Mouse (Mus musculus): ENCODE data around the gene Snx10. TPM values are rescaled to one million over a fixed set of nuclear protein-coding genes. Genes with fewer than 3 reads are reported as not detected.
"Not testable (repeated sequence)": the region's sequence is repeated elsewhere in the genome, so short reads cannot be mapped to it uniquely, and the experiment has no call there.

The Snx10 gene
- 5.2 and 5.4 TPM in 2 replicates for polyA plus RNA-seq (2016; fragmentation: Nextera tagmentation; extraction: Ambion mirVana)

- ATAC-seq, result no peak
- peak within 1 kb of the TSS; percentile 55 for H3K9ac ChIP-seq
These were observed at the start of gene Snx10 for GRCm38 (mm10) chr6:51523807-51524320. Gene Snx10, plus strand, starts transcription at chr6:51523901.

GRCm38 (mm10) chr6:51479136-51479731, 44.5 kb upstream of the Snx10 start:
- peak; percentile 91 for ATAC-seq
- 26% methylated on average over 4 of the region's 4 CpGs for WGBS (ENCODE audit: insufficient replicate concordance)
- H3K4me2 ChIP-seq, result peak overlapping the region; percentile 31
- peaks cover 82% of the 10 kb centered on the region for H3K36me3 ChIP-seq
- no peaks in the 10 kb centered on the region for H3K9me3 ChIP-seq (replicated peaks)
- no peaks in the 10 kb centered on the region for H3K27me3 ChIP-seq (replicated peaks)
- no peak overlapping the region for H3K9ac ChIP-seq
- H3K4me1 ChIP-seq, result peaks cover 38% of the 10 kb centered on the region
- H3K27ac ChIP-seq, result 0 out of 2 replicates have a peak overlapping the region, but pooled peaks have one; percentile 52
- no peak overlapping the region for H3K4me3 ChIP-seq

More at GRCm38 (mm10) chr6:51523807-51524320, at the start of gene Snx10:
- no peak within 1 kb of the TSS for H3K27ac ChIP-seq
- H3K4me2 ChIP-seq, result peak within 1 kb of the TSS; percentile 72
- H3K9me3 ChIP-seq (replicated peaks), result no peaks in the 10 kb centered on the region
- H3K36me3 ChIP-seq, result no peaks in the 10 kb centered on the region
- peak within 1 kb of the TSS; percentile 58 for H3K4me3 ChIP-seq
- H3K4me1 ChIP-seq, result peaks cover 14% of the 10 kb centered on the region; the same call in 1 of the 2 replicates
- under 1% methylated on average over 47 of the region's 47 CpGs for WGBS (ENCODE audit: insufficient replicate concordance)
- peaks cover 29% of the 10 kb centered on the region for H3K27me3 ChIP-seq (replicated peaks)

- H3K9me3 ChIP-seq (replicated peaks), result no peaks in the 10 kb centered on the region
- ATAC-seq, result no peak
- peaks cover 39% of the 10 kb centered on the region for H3K4me1 ChIP-seq
- H3K36me3 ChIP-seq, result peaks cover 67% of the 10 kb centered on the region
- H3K4me2 ChIP-seq, result no peak overlapping the region
- no peaks in the 10 kb centered on the region for H3K27me3 ChIP-seq (replicated peaks)
- H3K4me3 ChIP-seq, result no peak overlapping the region
- no peak overlapping the region for H3K9ac ChIP-seq
- H3K27ac ChIP-seq, result no peak overlapping the region
- 96% methylated on average over 8 of the region's 8 CpGs for WGBS (ENCODE audit: insufficient replicate concordance)
These were observed 42.2 kb upstream of the Snx10 start for GRCm38 (mm10) chr6:51481548-51481947.

DNA sequence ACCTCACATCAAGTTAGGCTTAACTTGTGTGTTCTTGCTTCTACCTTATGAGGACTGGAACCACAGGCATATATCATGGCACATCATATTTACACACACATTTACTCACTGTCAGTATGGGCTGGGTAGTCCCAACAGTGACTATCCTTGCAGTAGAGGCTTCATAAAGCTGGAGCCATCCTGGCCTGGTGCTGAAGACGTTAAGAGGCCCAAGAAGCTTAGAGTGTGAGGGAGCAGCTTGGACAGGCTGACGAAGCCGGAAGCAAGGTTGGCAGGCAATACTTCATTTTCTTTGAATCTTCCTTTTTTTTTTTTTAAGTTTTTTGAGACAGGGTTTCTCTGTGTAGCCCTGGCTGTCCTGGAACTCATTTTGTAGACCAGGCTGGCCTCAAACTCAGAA, 39.8 kb upstream of the Snx10 start:
- Histone ChIP-seq H3K4me2 (no peak overlapping the region), H3K4me3 (no peak overlapping the region), H3K4me1 (peaks cover 26% of the 10 kb centered on the region), H3K9me3 (replicated peaks) (peaks cover 9% of the 10 kb centered on the region), H3K27ac (no peak overlapping the region), H3K27me3 (replicated peaks) (no peaks in the 10 kb centered on the region), H3K9ac (no peak overlapping the region), H3K36me3 (peaks cover 49% of the 10 kb centered on the region)
- 89% methylated on average over 3 of the region's 3 CpGs for WGBS (ENCODE audit: insufficient replicate concordance)
- no peak for ATAC-seq

DNA sequence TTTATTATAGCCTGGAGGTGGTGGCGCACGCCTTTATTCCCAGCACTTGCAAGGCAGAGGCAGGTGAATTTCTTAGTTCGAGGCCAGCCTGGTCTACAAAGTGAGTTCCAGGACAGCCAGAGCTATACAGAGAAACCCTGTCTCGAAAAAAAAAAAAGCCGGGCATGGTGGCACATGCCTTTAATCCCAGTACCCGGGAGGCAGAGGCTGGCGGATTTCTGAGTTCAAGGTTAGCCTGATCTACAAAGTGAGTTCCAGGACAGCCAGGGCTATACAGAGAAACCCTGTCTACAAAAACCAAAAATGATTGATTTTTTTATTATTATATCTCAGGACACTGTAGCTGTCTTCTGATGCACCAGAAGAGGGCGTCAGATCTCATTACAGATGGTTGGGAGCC, 39.1 kb upstream of the Snx10 start:
- 79% methylated on average over 8 of the region's 8 CpGs for WGBS (ENCODE audit: insufficient replicate concordance)
- Histone ChIP-seq H3K36me3 (peaks cover 42% of the 10 kb centered on the region), H3K4me1 (peaks cover 19% of the 10 kb centered on the region)
- not testable (repeated sequence) for H3K9ac ChIP-seq; H3K9me3 ChIP-seq (replicated peaks); H3K27ac ChIP-seq; H3K4me3 ChIP-seq; H3K4me2 ChIP-seq; H3K27me3 ChIP-seq (replicated peaks); ATAC-seq

DNA sequence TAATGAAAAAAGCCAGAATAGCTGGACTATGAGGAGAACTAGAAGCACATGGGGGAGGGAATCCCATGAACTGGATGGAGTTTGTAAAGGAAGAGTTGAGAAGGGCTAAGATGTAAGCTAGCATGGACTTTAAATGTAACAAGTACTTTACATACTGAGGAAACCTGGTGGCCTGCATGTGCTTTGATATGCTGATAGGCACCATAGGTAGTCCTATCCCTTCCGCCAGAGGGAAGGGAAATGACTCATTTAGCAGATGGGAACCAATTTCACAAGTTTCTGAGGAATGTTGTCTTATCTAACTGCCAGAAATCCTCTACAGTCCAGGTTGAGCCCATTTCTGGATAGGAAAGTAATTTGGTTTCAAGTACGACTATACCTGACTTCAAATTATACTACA, 38.1 kb upstream of the Snx10 start:
- 6% methylated on average over 2 of the region's 2 CpGs for WGBS (ENCODE audit: insufficient replicate concordance)
- ATAC-seq, result peak; percentile 18; the same call in 1 of the 2 replicates

GRCm38 (mm10) chr6:51486076-51486710, 37.5 kb upstream of the Snx10 start:
- ATAC-seq, result no peak
- peaks cover 9% of the 10 kb centered on the region for H3K9me3 ChIP-seq (replicated peaks)
- H3K4me3 ChIP-seq, result no peak overlapping the region
- H3K27me3 ChIP-seq (replicated peaks), result no peaks in the 10 kb centered on the region
- no peak overlapping the region for H3K9ac ChIP-seq
- peaks cover 15% of the 10 kb centered on the region for H3K4me1 ChIP-seq
- WGBS (ENCODE audit: insufficient replicate concordance), result 10% methylated on average over 7 of the region's 7 CpGs
- peak overlapping the region; percentile 7; the same call in 1 of the 2 replicates for H3K4me2 ChIP-seq
- peaks cover 26% of the 10 kb centered on the region for H3K36me3 ChIP-seq
- H3K27ac ChIP-seq, result no peak overlapping the region

More for the DNA sequence above, 38.1 kb upstream of the Snx10 start:
- peaks cover 15% of the 10 kb centered on the region for H3K4me1 ChIP-seq
- H3K9ac ChIP-seq, result no peak overlapping the region
- H3K4me2 ChIP-seq, result no peak overlapping the region
- H3K4me3 ChIP-seq, result no peak overlapping the region
- H3K9me3 ChIP-seq (replicated peaks), result peaks cover 9% of the 10 kb centered on the region
- no peaks in the 10 kb centered on the region for H3K27me3 ChIP-seq (replicated peaks)
- H3K27ac ChIP-seq, result no peak overlapping the region
- peaks cover 31% of the 10 kb centered on the region for H3K36me3 ChIP-seq

DNA sequence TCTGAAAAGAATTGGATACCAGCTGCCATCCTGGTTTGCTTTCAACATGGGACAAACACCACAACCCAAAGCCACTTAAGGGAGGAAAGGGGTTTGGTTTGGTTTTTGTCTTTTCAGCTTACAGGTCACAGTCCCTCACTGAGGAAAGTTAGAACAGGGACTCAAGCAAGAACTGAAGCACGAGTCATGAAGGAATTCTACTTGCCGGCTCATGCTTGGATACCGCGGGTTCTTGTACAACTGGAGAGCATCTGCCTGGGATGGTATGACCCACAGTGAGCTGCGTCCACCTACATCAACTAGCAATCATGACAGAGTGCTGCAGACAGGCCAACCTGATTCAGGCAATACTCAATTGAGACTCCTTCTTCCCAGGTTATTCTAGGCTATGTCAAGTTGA, 37.0 kb upstream of the Snx10 start:
- Histone ChIP-seq H3K4me3 (no peak overlapping the region), H3K36me3 (peaks cover 20% of the 10 kb centered on the region), H3K4me1 (peaks cover 15% of the 10 kb centered on the region), H3K9ac (no peak overlapping the region), H3K9me3 (replicated peaks) (peaks cover 9% of the 10 kb centered on the region), H3K4me2 (no peak overlapping the region), H3K27me3 (replicated peaks) (no peaks in the 10 kb centered on the region), H3K27ac (0 out of 2 replicates have a peak overlapping the region, but pooled peaks have one; percentile 30)
- WGBS (ENCODE audit: insufficient replicate concordance), result 76% methylated on average over 5 of the region's 5 CpGs
- ATAC-seq, result no peak

- H3K9me3 ChIP-seq (replicated peaks), result peaks cover 9% of the 10 kb centered on the region
- H3K4me1 ChIP-seq, result peaks cover 15% of the 10 kb centered on the region
- WGBS (ENCODE audit: insufficient replicate concordance), result 65% methylated on average over 2 of the region's 2 CpGs
- no peaks in the 10 kb centered on the region for H3K27me3 ChIP-seq (replicated peaks)
- H3K4me3 ChIP-seq, result no peak overlapping the region
- ATAC-seq, result no peak
- no peak overlapping the region for H3K4me2 ChIP-seq
- H3K27ac ChIP-seq, result no peak overlapping the region
- peaks cover under 1% of the 10 kb centered on the region; the same call in 1 of the 2 replicates for H3K36me3 ChIP-seq
- no peak overlapping the region for H3K9ac ChIP-seq
These were observed 33.9 kb upstream of the Snx10 start for GRCm38 (mm10) chr6:51489787-51490186.

DNA sequence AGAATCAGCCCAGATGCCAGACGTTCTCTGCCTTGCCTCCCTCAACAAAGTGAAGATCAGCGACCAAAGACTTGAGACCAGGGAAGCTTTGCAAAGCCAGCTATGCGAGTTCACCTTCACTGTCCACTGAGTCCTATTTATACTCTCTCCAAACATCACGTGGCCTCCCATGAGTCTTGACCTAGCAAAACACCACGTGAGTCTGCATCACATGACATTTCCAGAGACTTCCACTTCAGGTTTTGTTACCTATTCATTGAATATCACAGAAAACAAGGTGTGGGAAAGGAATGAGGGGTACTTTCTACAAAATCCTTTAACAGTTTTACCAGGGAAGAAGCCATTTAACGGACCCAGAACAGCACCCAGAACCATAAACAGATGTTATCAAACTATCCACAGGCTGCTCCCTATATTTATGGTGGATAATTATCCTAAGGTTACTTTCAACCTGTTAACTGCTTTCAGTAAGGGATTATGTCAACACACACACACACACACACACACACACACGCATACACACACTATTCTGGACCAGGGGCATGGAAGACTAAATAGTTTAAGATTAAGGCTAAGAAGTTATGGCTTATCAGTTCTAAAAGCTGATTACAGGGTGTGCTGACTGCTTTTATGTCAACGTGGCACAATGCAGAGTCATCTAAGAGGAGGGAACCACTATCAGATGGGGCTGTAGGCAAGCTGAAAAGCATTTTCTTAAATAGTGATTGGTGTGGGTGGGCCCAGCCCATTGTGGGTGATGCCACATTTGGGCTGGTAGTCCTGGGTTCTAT, 26.2 kb upstream of the Snx10 start:
- Histone ChIP-seq H3K9me3 (replicated peaks) (no peaks in the 10 kb centered on the region), H3K4me3 (no peak overlapping the region), H3K27me3 (replicated peaks) (no peaks in the 10 kb centered on the region), H3K4me2 (no peak overlapping the region), H3K9ac (no peak overlapping the region), H3K27ac (no peak overlapping the region), H3K4me1 (peaks cover 8% of the 10 kb centered on the region; the same call in 1 of the 2 replicates), H3K36me3 (no peaks in the 10 kb centered on the region)
- WGBS (ENCODE audit: insufficient replicate concordance), result 53% methylated on average over 8 of the region's 8 CpGs
- ATAC-seq, result no peak

- 24% methylated on average over 1 of the region's 1 CpGs for WGBS (ENCODE audit: insufficient replicate concordance)
- ATAC-seq, result no peak
- H3K4me1 ChIP-seq, result peaks cover 12% of the 10 kb centered on the region; the same call in 1 of the 2 replicates
- no peak overlapping the region for H3K4me3 ChIP-seq
- no peaks in the 10 kb centered on the region for H3K36me3 ChIP-seq
- no peak overlapping the region for H3K9ac ChIP-seq
- H3K27me3 ChIP-seq (replicated peaks), result no peaks in the 10 kb centered on the region
- no peak overlapping the region for H3K27ac ChIP-seq
- H3K4me2 ChIP-seq, result no peak overlapping the region
- no peaks in the 10 kb centered on the region for H3K9me3 ChIP-seq (replicated peaks)
These were observed 18.0 kb upstream of the Snx10 start for GRCm38 (mm10) chr6:51505671-51506070.

Measured in liver, embryonic 12.5 days (tissue).